Mouse (Mus musculus) MEL (cell line): ENCODE measurements around the gene Ppp1r3a. TPM values are rescaled to one million over a fixed set of nuclear protein-coding genes. Genes with fewer than 3 reads are reported as not detected.

Experiments used
- DNase-seq: peaks from one replicate; pipeline ENCODE4 v3.0.0; 2011; ENCODE audit warnings: low read depth, low spot score
- H3K27ac ChIP-seq: 2 replicates; pipeline ENCODE4 v1.5.1; 2012; ENCODE audit warnings: low read depth, mild to moderate bottlenecking, control low read depth, low read length, moderate library complexity; ENCODE audit not compliant: control insufficient read depth
- H3K27me3 ChIP-seq, 2 experiments: fragments of 150-350 bp in 1 of 2; sonication (generic) in 1 of 2; 2 replicates each; pipeline ENCODE4 v1.6.1; 2012; ENCODE audit warnings: low read length in 2 of 2, mild to moderate bottlenecking in 2 of 2, improper control_type of control experiment in 1 of 2, moderate library complexity in 1 of 2; ENCODE audit not compliant: insufficient read depth in 2 of 2, control insufficient read depth in 1 of 2
- H3K36me3 ChIP-seq, 2 experiments: 2 replicates each; pipeline ENCODE4 v1.6.1; 2012 to 2014; ENCODE audit warnings: low read length in 2 of 2, improper control_type of control experiment in 1 of 2, inconsistent platforms in 1 of 2, mild to moderate bottlenecking in 1 of 2; ENCODE audit not compliant: insufficient read depth in 2 of 2, control insufficient read depth in 1 of 2
- H3K4me1 ChIP-seq, 2 experiments: fragments of 150-350 bp in 1 of 2; sonication (generic) in 1 of 2; 2 replicates each; pipeline ENCODE4 v1.6.1; 2012; ENCODE audit warnings: low read length in 2 of 2, improper control_type of control experiment in 1 of 2, mild to moderate bottlenecking in 1 of 2; ENCODE audit not compliant: insufficient read depth in 2 of 2, control insufficient read depth in 1 of 2
- H3K4me3 ChIP-seq, 2 experiments: fragments of 150-350 bp in 1 of 2; sonication (generic) in 1 of 2; 2 replicates each; pipeline ENCODE4 v1.5.1; 2012; ENCODE audit warnings: low read depth in 2 of 2, low read length in 2 of 2, mild to moderate bottlenecking in 2 of 2, moderate library complexity in 2 of 2, control low read depth in 1 of 2, improper control_type of control experiment in 1 of 2; ENCODE audit not compliant: control insufficient read depth in 1 of 2, insufficient read depth in 1 of 2
- H3K79me2 ChIP-seq: 2 replicates; pipeline ENCODE4 v1.6.1; 2012; ENCODE audit warnings: mild to moderate bottlenecking, low read length, moderate library complexity; ENCODE audit not compliant: control insufficient read depth, poor library complexity, insufficient read depth
- H3K9ac ChIP-seq: 2 replicates; pipeline ENCODE4 v1.6.1; 2012; ENCODE audit warnings: low read depth, mild to moderate bottlenecking, control low read depth, low read length, moderate library complexity; ENCODE audit not compliant: control insufficient read depth, poor library complexity, severe bottlenecking
- H3K9me3 ChIP-seq: fragments of 150-350 bp; sonication (generic); replicated peaks from 2 replicates; pipeline ENCODE4 v1.6.1; 2012; ENCODE audit warnings: mild to moderate bottlenecking, low read length, improper control_type of control experiment, moderate library complexity; ENCODE audit not compliant: insufficient read depth
- BHLHE40 ChIP-seq: IDR thresholded peaks from 2 replicates; pipeline ENCODE4 v1.6.1; 2012; ENCODE audit warnings: low read depth, mild to moderate bottlenecking, inconsistent platforms, low read length, improper control_type of control experiment, borderline replicate concordance
- CHD1 ChIP-seq: IDR thresholded peaks from 2 replicates; pipeline ENCODE4 v1.6.1; 2012; ENCODE audit warnings: low read depth, mild to moderate bottlenecking, inconsistent platforms, low read length, improper control_type of control experiment
- CHD2 ChIP-seq: IDR thresholded peaks from 2 replicates; pipeline ENCODE4 v1.6.1; 2011; ENCODE audit warnings: low read length, improper control_type of control experiment
- E2F4 ChIP-seq: IDR thresholded peaks from 2 replicates; pipeline ENCODE4 v1.6.1; 2011; ENCODE audit warnings: low read depth, low read length, improper control_type of control experiment, borderline replicate concordance
- ELF1 ChIP-seq: IDR thresholded peaks from 2 replicates; pipeline ENCODE4 v1.6.1; 2014; ENCODE audit warnings: low read depth, mild to moderate bottlenecking, inconsistent platforms, low read length, improper control_type of control experiment, moderate library complexity
- ETS1 ChIP-seq: IDR thresholded peaks from 2 replicates; pipeline ENCODE4 v1.6.1; 2012; ENCODE audit warnings: low read depth, mild to moderate bottlenecking, inconsistent platforms, low read length, improper control_type of control experiment, moderate library complexity
- GATA1 ChIP-seq: IDR thresholded peaks from 2 replicates; pipeline ENCODE4 v1.6.1; 2011; ENCODE audit warnings: low read depth, low read length, improper control_type of control experiment
- HCFC1 ChIP-seq: IDR thresholded peaks from 2 replicates; pipeline ENCODE4 v1.6.1; 2012; ENCODE audit warnings: low read depth, mild to moderate bottlenecking, inconsistent platforms, low read length, improper control_type of control experiment, moderate library complexity
- JUND ChIP-seq: IDR thresholded peaks from 2 replicates; pipeline ENCODE4 v1.6.1; 2011; ENCODE audit warnings: low read depth, mild to moderate bottlenecking, improper control_type of control experiment, low read length
- KAT2A ChIP-seq: conservative IDR thresholded peaks from 2 replicates; pipeline ENCODE4 v1.6.1; 2012; ENCODE audit warnings: low read depth, low read length, improper control_type of control experiment, inconsistent platforms
- MAFK ChIP-seq: IDR thresholded peaks from 2 replicates; pipeline ENCODE4 v1.6.1; 2011; ENCODE audit warnings: low read depth, mild to moderate bottlenecking, low read length, improper control_type of control experiment, borderline replicate concordance
- MAX ChIP-seq: IDR thresholded peaks from 2 replicates; pipeline ENCODE4 v1.6.1; 2011; ENCODE audit warnings: low read length, improper control_type of control experiment
- MEF2A ChIP-seq: IDR thresholded peaks from 2 replicates; pipeline ENCODE4 v1.6.1; 2014; ENCODE audit warnings: low read depth, mild to moderate bottlenecking, inconsistent platforms, low read length, improper control_type of control experiment; ENCODE audit not compliant: poor library complexity, insufficient replicate concordance, severe bottlenecking; ENCODE audit errors: extremely low read depth
- MYB ChIP-seq: IDR thresholded peaks from 2 replicates; pipeline ENCODE4 v1.6.1; 2011; ENCODE audit warnings: mild to moderate bottlenecking, low read depth, low read length, improper control_type of control experiment
- MYC ChIP-seq: IDR thresholded peaks from 2 replicates; pipeline ENCODE4 v1.6.1; 2011; ENCODE audit warnings: low read depth, mild to moderate bottlenecking, low read length, improper control_type of control experiment, moderate library complexity
- POLR2A ChIP-seq, 2 experiments: IDR thresholded peaks; 2 replicates each; pipeline ENCODE4 v1.6.1; 2011 to 2012; ENCODE audit warnings: low read length in 2 of 2, mild to moderate bottlenecking in 2 of 2, control low read depth in 1 of 2, improper control_type of control experiment in 1 of 2, low read depth in 1 of 2, moderate library complexity in 1 of 2; ENCODE audit not compliant: control insufficient read depth in 1 of 2, insufficient read depth in 1 of 2, poor library complexity in 1 of 2
- POLR2AphosphoS2 ChIP-seq: IDR thresholded peaks from 2 replicates; pipeline ENCODE4 v1.6.1; 2011; ENCODE audit warnings: low read length, improper control_type of control experiment
- RAD21 ChIP-seq: IDR thresholded peaks from 2 replicates; pipeline ENCODE4 v1.6.1; 2011; ENCODE audit warnings: mild to moderate bottlenecking, low read depth, low read length, improper control_type of control experiment
- RCOR1 ChIP-seq: IDR thresholded peaks from 2 replicates; pipeline ENCODE4 v1.6.1; 2012; ENCODE audit warnings: low read depth, mild to moderate bottlenecking, inconsistent platforms, low read length, improper control_type of control experiment
- SIN3A ChIP-seq: IDR thresholded peaks from 2 replicates; pipeline ENCODE4 v1.6.1; 2012; ENCODE audit warnings: low read length, improper control_type of control experiment, inconsistent platforms
- TCF12 ChIP-seq: IDR thresholded peaks from 2 replicates; pipeline ENCODE4 v1.6.1; 2014; ENCODE audit warnings: low read depth, mild to moderate bottlenecking, inconsistent platforms, low read length, improper control_type of control experiment, moderate library complexity
- UBTF ChIP-seq: IDR thresholded peaks from 2 replicates; pipeline ENCODE4 v1.6.1; 2012; ENCODE audit warnings: low read depth, mild to moderate bottlenecking, inconsistent platforms, low read length, improper control_type of control experiment, moderate library complexity, borderline replicate concordance; ENCODE audit not compliant: insufficient read depth
- ZKSCAN1 ChIP-seq: IDR thresholded peaks from 2 replicates; pipeline ENCODE4 v1.6.1; 2012; ENCODE audit warnings: low read depth, mild to moderate bottlenecking, inconsistent platforms, low read length, improper control_type of control experiment, moderate library complexity
- polyA plus RNA-seq, 2 experiments: library from polyadenylated mRNA; stranded (reverse) in 1 of 2; unstranded in 1 of 2; fragments of >175 nt in 1 of 2; fragments of >200 nt in 1 of 2; gene quantifications; 2 replicates each; pipeline versions ENCODE4 v1.2.1 to v1.2.4; 2012; ENCODE audit warnings: low replicate concordance in 2 of 2, low read depth in 1 of 2; ENCODE audit not compliant: insufficient read length in 2 of 2, insufficient read depth in 1 of 2, missing spikeins in 1 of 2
- total RNA-seq: library from RNA; depleted of rRNA; stranded (reverse); fragments of 300-350 nt; gene quantifications from 2 replicates; pipeline ENCODE4 v1.2.3, GENCODE M21; 2012

The Ppp1r3a gene
- total and polyA plus RNA-seq, 3 experiments, result not detected

GRCm38 (mm10) chr6:14777920-14778319, 22.8 kb upstream of the Ppp1r3a start:
- Histone ChIP-seq H3K9ac (no peak overlapping the region), H3K4me3 (no peak overlapping the region), H3K79me2 (no peaks in the 10 kb centered on the region), H3K4me1 (no peaks in the 10 kb centered on the region), H3K9me3 (no peaks in the 10 kb centered on the region), H3K27ac (no peak overlapping the region)
- DNase-seq, result no peak
- TF ChIP-seq ETS1, result no peak
- no peak for TF ChIP-seq RAD21
- no peak for TF ChIP-seq ZKSCAN1
- no peak for TF ChIP-seq HCFC1
- TF ChIP-seq CHD2, result no peak
- no peak for TF ChIP-seq TCF12
- no peak for TF ChIP-seq MEF2A
- TF ChIP-seq E2F4, result no peak
- no peak for TF ChIP-seq JUND
- no peak for TF ChIP-seq ELF1
- no peak for TF ChIP-seq MYB
- TF ChIP-seq KAT2A, result no peak
- TF ChIP-seq POLR2AphosphoS2, result no peak
- TF ChIP-seq, all 39 proteins: peak for 0
- Histone ChIP-seq H3K27me3 (no peaks in the 10 kb centered on the region), H3K36me3 (no peaks in the 10 kb centered on the region)

GRCm38 (mm10) chr6:14771717-14772116, 16.6 kb upstream of the Ppp1r3a start:
- Histone ChIP-seq H3K27ac (no peak overlapping the region), H3K36me3 (no peaks in the 10 kb centered on the region), H3K4me1 (no peaks in the 10 kb centered on the region), H3K27me3 (no peaks in the 10 kb centered on the region), H3K79me2 (no peaks in the 10 kb centered on the region), H3K4me3 (no peak overlapping the region), H3K9ac (no peak overlapping the region), H3K9me3 (no peaks in the 10 kb centered on the region)
- DNase-seq, result no peak
- no peak for TF ChIP-seq UBTF
- no peak for TF ChIP-seq CHD1

GRCm38 (mm10) chr6:14757486-14757885, 2.4 kb upstream of the Ppp1r3a start:
- Histone ChIP-seq H3K9me3 (no peaks in the 10 kb centered on the region), H3K4me3 (no peak overlapping the region), H3K9ac (no peak overlapping the region), H3K27me3 (no peaks in the 10 kb centered on the region), H3K4me1 (no peaks in the 10 kb centered on the region), H3K36me3 (no peaks in the 10 kb centered on the region), H3K27ac (no peak overlapping the region), H3K79me2 (no peaks in the 10 kb centered on the region)
- no peak for TF ChIP-seq CHD2
- no peak for TF ChIP-seq MEF2A
- TF ChIP-seq ELF1, result no peak
- no peak for TF ChIP-seq E2F4
- TF ChIP-seq SIN3A, result no peak
- TF ChIP-seq MAFK, result no peak
- no peak for TF ChIP-seq CHD1
- TF ChIP-seq POLR2A (IDR thresholded peaks at IDR 0.05; ENCODE audit: control insufficient read depth in 1 of 2, insufficient read depth in 1 of 2, low read depth in 1 of 2, low read length in 2 of 2, poor library complexity in 1 of 2), result no peak
- TF ChIP-seq MAX, result no peak
- no peak for TF ChIP-seq MYB
- TF ChIP-seq GATA1, result no peak
- no peak for TF ChIP-seq BHLHE40
- TF ChIP-seq RCOR1, result no peak
- no peak for TF ChIP-seq POLR2AphosphoS2
- no peak for TF ChIP-seq MYC
- no peak for DNase-seq
